Mouse (Mus musculus) lung, adult 2 months (tissue): Measurements from ENCODE around the gene Chd1l.

Experiments
- CTCF ChIP-seq: fragments of 200-500 bp; IDR thresholded peaks from 2 replicates; pipeline ENCODE4 v1.5.1; 2011; ENCODE audit warnings: mild to moderate bottlenecking, low read length, control low read depth; ENCODE audit not compliant: insufficient read depth
- POLR2A ChIP-seq: fragments of 200-500 bp; IDR thresholded peaks from 2 replicates; pipeline ENCODE4 v1.6.1; 2011; ENCODE audit warnings: low read depth, mild to moderate bottlenecking, control low read depth, low read length, borderline replicate concordance; ENCODE audit errors: extremely low read depth

DNA sequence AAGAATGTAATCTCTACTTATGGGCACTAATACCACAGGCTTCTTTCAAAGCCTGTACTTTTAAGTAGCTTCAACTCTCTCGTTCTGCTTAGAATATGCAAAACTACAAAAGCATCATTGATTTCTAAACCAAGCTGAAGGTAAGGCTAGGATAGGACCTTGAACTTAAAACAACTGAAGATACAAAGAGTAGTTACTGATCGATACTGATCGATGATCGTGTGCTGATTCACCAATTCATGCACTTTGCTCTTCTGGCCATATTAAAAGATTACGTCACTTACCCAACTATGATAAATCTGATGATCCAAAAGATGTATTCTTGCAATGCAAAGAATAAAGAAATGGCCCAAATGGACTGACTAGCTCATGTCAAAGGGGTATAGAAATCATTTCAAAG, 43.8 kb upstream of the Chd1l start:
- TF ChIP-seq CTCF (no peak), POLR2A (no peak)
